Mouse (Mus musculus) brain, embryonic 14.5 days (tissue): ENCODE results near the gene Nuak1.

Source experiments
- CTCF ChIP-seq: fragments of 200-500 bp; IDR thresholded peaks from 2 replicates; pipeline ENCODE4 v1.5.1; 2012; ENCODE audit warnings: inconsistent platforms, mild to moderate bottlenecking, moderate library complexity, borderline replicate concordance; ENCODE audit not compliant: insufficient read depth, insufficient read length; ENCODE audit errors: extremely low read depth
- POLR2A ChIP-seq: fragments of 200-500 bp; IDR thresholded peaks from 2 replicates; pipeline ENCODE4 v1.6.1; 2012; ENCODE audit warnings: mild to moderate bottlenecking, inconsistent platforms, borderline replicate concordance; ENCODE audit not compliant: poor library complexity, insufficient read depth, insufficient read length, severe bottlenecking; ENCODE audit errors: extremely low read depth

- TF ChIP-seq CTCF (no peak), POLR2A (no peak)
These were observed 101.6 kb downstream of the Nuak1 start for GRCm38 (mm10) chr10:84338752-84339151.
